Mouse (Mus musculus): ENCODE measurements around the gene Tescl. TPM values are rescaled to one million over a fixed set of nuclear protein-coding genes. Genes with fewer than 3 reads are reported as not detected.

Tescl gene
- polyA plus RNA-seq (2015; fragmentation: Nextera tagmentation; extraction: Ambion mirVana) = not detected in 2 replicates

GRCm38 (mm10) chr7:24333304-24333986 is at the start of gene Tescl:
Tescl (minus strand) TSS chr7:24333936.
- WGBS = 33% methylated on average over 49 of the region's 49 CpGs
- ATAC-seq (ENCODE audit: insufficient number of reproducible peaks, low FRiP score, low TSS enrichment, low read depth) = no peak
- Histone ChIP-seq H3K27ac (no peak within 1 kb of the TSS), H3K27me3 (peaks cover 27% of the 10 kb centered on the region), H3K36me3 (no peaks in the 10 kb centered on the region), H3K4me3 (0 out of 2 replicates have a peak within 1 kb of the TSS, but pooled peaks have one; percentile 7), H3K4me2 (peak within 1 kb of the TSS; percentile 17; the same call in 1 of the 2 replicates), H3K9ac (no peak within 1 kb of the TSS), H3K9me3 (no peaks in the 10 kb centered on the region), H3K4me1 (no peaks in the 10 kb centered on the region)

GRCm38 (mm10) chr7:24382730-24383372 is 49.1 kb upstream of the Tescl start:
- no peak overlapping the region for H3K27ac ChIP-seq
- H3K9ac ChIP-seq = no peak overlapping the region
- no peak overlapping the region for H3K4me2 ChIP-seq
- no peak for ATAC-seq (ENCODE audit: insufficient number of reproducible peaks, low FRiP score, low TSS enrichment, low read depth)
- no peaks in the 10 kb centered on the region for H3K27me3 ChIP-seq
- no peaks in the 10 kb centered on the region for H3K36me3 ChIP-seq
- no peaks in the 10 kb centered on the region for H3K9me3 ChIP-seq
- peaks cover 16% of the 10 kb centered on the region for H3K4me1 ChIP-seq
- WGBS = 74% methylated on average over 16 of the region's 16 CpGs
- H3K4me3 ChIP-seq = no peak overlapping the region

- H3K9ac ChIP-seq = no peak overlapping the region
- 36% methylated on average over 2 of the region's 2 CpGs for WGBS
- no peaks in the 10 kb centered on the region for H3K36me3 ChIP-seq
- H3K4me3 ChIP-seq = no peak overlapping the region
- peak overlapping the region; percentile 3; the same call in 1 of the 2 replicates for H3K27ac ChIP-seq
- no peaks in the 10 kb centered on the region for H3K9me3 ChIP-seq
- peaks cover 5% of the 10 kb centered on the region; the same call in 1 of the 2 replicates for H3K27me3 ChIP-seq
- no peak overlapping the region for H3K4me2 ChIP-seq
- ATAC-seq (ENCODE audit: insufficient number of reproducible peaks, low FRiP score, low TSS enrichment, low read depth) = no peak
- H3K4me1 ChIP-seq = peaks cover 27% of the 10 kb centered on the region
These were observed 46.6 kb upstream of the Tescl start for GRCm38 (mm10) chr7:24380370-24380769.

GRCm38 (mm10) chr7:24379934-24380333 is 46.2 kb upstream of the Tescl start:
- no peaks in the 10 kb centered on the region for H3K36me3 ChIP-seq
- H3K4me1 ChIP-seq = peaks cover 27% of the 10 kb centered on the region
- H3K9ac ChIP-seq = no peak overlapping the region
- 0 out of 2 replicates have a peak, but pooled peaks have one; percentile 40 for ATAC-seq (ENCODE audit: insufficient number of reproducible peaks, low FRiP score, low TSS enrichment, low read depth)
- no peaks in the 10 kb centered on the region for H3K9me3 ChIP-seq
- H3K27me3 ChIP-seq = peaks cover 5% of the 10 kb centered on the region; the same call in 1 of the 2 replicates
- 13% methylated on average over 7 of the region's 7 CpGs for whole genome bisulfite sequencing
- peak overlapping the region; percentile 3; the same call in 1 of the 2 replicates for H3K27ac ChIP-seq
- no peak overlapping the region for H3K4me2 ChIP-seq
- no peak overlapping the region for H3K4me3 ChIP-seq

- Histone ChIP-seq H3K27me3 (peaks cover 5% of the 10 kb centered on the region; the same call in 1 of the 2 replicates), H3K27ac (peak overlapping the region; percentile 47), H3K9me3 (no peaks in the 10 kb centered on the region), H3K4me3 (no peak overlapping the region), H3K4me2 (no peak overlapping the region), H3K9ac (no peak overlapping the region), H3K36me3 (no peaks in the 10 kb centered on the region), H3K4me1 (peaks cover 33% of the 10 kb centered on the region)
- ATAC-seq (ENCODE audit: insufficient number of reproducible peaks, low FRiP score, low TSS enrichment, low read depth) = no peak
- 46% methylated on average over 10 of the region's 10 CpGs for WGBS
These were observed 44.4 kb upstream of the Tescl start for GRCm38 (mm10) chr7:24378049-24378701.

- peaks cover 35% of the 10 kb centered on the region for H3K4me1 ChIP-seq
- 0 out of 2 replicates have a peak overlapping the region, but pooled peaks have one; percentile 20 for H3K9ac ChIP-seq
- 10% methylated on average over 49 of the region's 49 CpGs for WGBS
- H3K9me3 ChIP-seq = no peaks in the 10 kb centered on the region
- ATAC-seq (ENCODE audit: insufficient number of reproducible peaks, low FRiP score, low TSS enrichment, low read depth) = peak; percentile 37
- H3K4me3 ChIP-seq = peak overlapping the region; percentile 28
- H3K36me3 ChIP-seq = no peaks in the 10 kb centered on the region
- H3K27ac ChIP-seq = peak overlapping the region; percentile 57
- peaks cover 5% of the 10 kb centered on the region; the same call in 1 of the 2 replicates for H3K27me3 ChIP-seq
- peak overlapping the region; percentile 69 for H3K4me2 ChIP-seq
These were observed 43.5 kb upstream of the Tescl start for GRCm38 (mm10) chr7:24377091-24377865.

GRCm38 (mm10) chr7:24376456-24376855 is 42.7 kb upstream of the Tescl start:
- H3K4me1 ChIP-seq = peaks cover 36% of the 10 kb centered on the region
- ATAC-seq (ENCODE audit: insufficient number of reproducible peaks, low FRiP score, low TSS enrichment, low read depth) = no peak
- H3K4me3 ChIP-seq = no peak overlapping the region
- no peak overlapping the region for H3K27ac ChIP-seq
- peaks cover 5% of the 10 kb centered on the region; the same call in 1 of the 2 replicates for H3K27me3 ChIP-seq
- H3K4me2 ChIP-seq = no peak overlapping the region
- H3K9me3 ChIP-seq = no peaks in the 10 kb centered on the region
- H3K36me3 ChIP-seq = no peaks in the 10 kb centered on the region
- WGBS = 88% methylated on average over 8 of the region's 8 CpGs
- no peak overlapping the region for H3K9ac ChIP-seq

- H3K27ac ChIP-seq = no peak overlapping the region
- no peaks in the 10 kb centered on the region for H3K36me3 ChIP-seq
- H3K9me3 ChIP-seq = no peaks in the 10 kb centered on the region
- ATAC-seq (ENCODE audit: insufficient number of reproducible peaks, low FRiP score, low TSS enrichment, low read depth) = no peak
- 35% methylated on average over 16 of the region's 20 CpGs for WGBS
- H3K4me3 ChIP-seq = no peak overlapping the region
- H3K27me3 ChIP-seq = peaks cover 5% of the 10 kb centered on the region; the same call in 1 of the 2 replicates
- H3K4me2 ChIP-seq = no peak overlapping the region
- no peak overlapping the region for H3K9ac ChIP-seq
- H3K4me1 ChIP-seq = peaks cover 40% of the 10 kb centered on the region
These were observed 40.0 kb upstream of the Tescl start for GRCm38 (mm10) chr7:24373538-24374379.

GRCm38 (mm10) chr7:24372786-24373185 is 39.0 kb upstream of the Tescl start:
- ATAC-seq (ENCODE audit: insufficient number of reproducible peaks, low FRiP score, low TSS enrichment, low read depth) = no peak
- peaks cover 37% of the 10 kb centered on the region for H3K4me1 ChIP-seq
- no peak overlapping the region for H3K4me3 ChIP-seq
- peaks cover 5% of the 10 kb centered on the region; the same call in 1 of the 2 replicates for H3K27me3 ChIP-seq
- no peaks in the 10 kb centered on the region for H3K9me3 ChIP-seq
- 61% methylated on average over 4 of the region's 4 CpGs for WGBS
- no peak overlapping the region for H3K4me2 ChIP-seq
- H3K27ac ChIP-seq = no peak overlapping the region
- no peak overlapping the region for H3K9ac ChIP-seq
- H3K36me3 ChIP-seq = no peaks in the 10 kb centered on the region

GRCm38 (mm10) chr7:24372300-24372699 is 38.6 kb upstream of the Tescl start:
- Histone ChIP-seq H3K4me1 (peaks cover 34% of the 10 kb centered on the region), H3K36me3 (no peaks in the 10 kb centered on the region), H3K9ac (no peak overlapping the region), H3K4me3 (no peak overlapping the region), H3K9me3 (no peaks in the 10 kb centered on the region), H3K27me3 (peaks cover 5% of the 10 kb centered on the region; the same call in 1 of the 2 replicates), H3K27ac (no peak overlapping the region), H3K4me2 (no peak overlapping the region)
- 64% methylated on average over 11 of the region's 11 CpGs for WGBS
- ATAC-seq (ENCODE audit: insufficient number of reproducible peaks, low FRiP score, low TSS enrichment, low read depth) = no peak

Data from limb, embryonic 15.5 days (tissue).